Mouse (Mus musculus) neural tube, embryonic 11.5 days (tissue): Measurements from ENCODE around the gene Tnrc6c. TPM values are rescaled to one million over a fixed set of nuclear protein-coding genes. Genes with fewer than 3 reads are reported as not detected.

Experiments used
- ATAC-seq: fragments of 200-750 bp; cut with Nextera tagmentation; 2 replicates; pipeline ENCODE4 v1.8.0; 2017; ENCODE audit warnings: moderate number of reproducible peaks, mild to moderate bottlenecking, moderate TSS enrichment, moderate library complexity; ENCODE audit not compliant: insufficient read depth, low FRiP score, low TSS enrichment
- DNase-seq: peaks from one replicate; pipeline ENCODE4 v3.0.0-alpha.2; 2015; ENCODE audit warnings: low spot score
- H3K27ac ChIP-seq: fragments of 300-500 bp; sonication (generic); 2 replicates; pipeline ENCODE4 v1.5.1; 2014; ENCODE audit warnings: low read depth, mild to moderate bottlenecking, low read length
- H3K27me3 ChIP-seq: fragments of 300-500 bp; sonication (generic); 2 replicates; pipeline ENCODE4 v1.6.1; 2014; ENCODE audit warnings: mild to moderate bottlenecking, low read length, mixed read lengths; ENCODE audit not compliant: control insufficient read depth, insufficient read depth
- H3K36me3 ChIP-seq: fragments of 300-500 bp; sonication (generic); 2 replicates; pipeline ENCODE4 v1.6.1; 2014; ENCODE audit warnings: mild to moderate bottlenecking, low read length, moderate library complexity, mixed read lengths; ENCODE audit not compliant: control insufficient read depth, insufficient read depth
- H3K4me1 ChIP-seq: fragments of 300-500 bp; sonication (generic); 2 replicates; pipeline ENCODE4 v1.6.1; 2014; ENCODE audit warnings: low read length, mixed read lengths; ENCODE audit not compliant: control insufficient read depth, insufficient read depth
- H3K4me2 ChIP-seq: fragments of 300-500 bp; sonication (generic); 2 replicates; pipeline ENCODE4 v1.6.1; 2014; ENCODE audit warnings: low read depth, mild to moderate bottlenecking, moderate library complexity
- H3K4me3 ChIP-seq: fragments of 300-500 bp; sonication (generic); 2 replicates; pipeline ENCODE4 v1.5.1; 2014; ENCODE audit warnings: low read depth, low read length
- H3K9ac ChIP-seq: fragments of 300-500 bp; sonication (generic); 2 replicates; pipeline ENCODE4 v1.6.1; 2014; ENCODE audit warnings: mild to moderate bottlenecking, low read length
- H3K9me3 ChIP-seq: fragments of 300-500 bp; sonication (generic); 2 replicates; pipeline ENCODE4 v1.6.1; 2016; ENCODE audit warnings: low read length; ENCODE audit not compliant: control insufficient read depth
- WGBS: fragments of 180-500 bp; shearing (Covaris S2); extraction: QIAGEN DNeasy Blood & Tissue Kit; methylation state at CpG from one replicate; pipeline ENCODE4 v1.1.7; 2014; 5-methylcytosine and 5-hydroxymethylcytosine counted together
- polyA plus RNA-seq: library from polyadenylated mRNA; unstranded; fragments of >200 nt; fragmentation: Nextera tagmentation; extraction: Ambion mirVana; gene quantifications from 2 replicates; pipeline ENCODE4 v1.2.1, GENCODE M21; 2014

The Tnrc6c gene
- polyA plus RNA-seq, 1 experiment from 2014 or later: 18.2 TPM

- H3K4me1 ChIP-seq: peaks cover 13% of the 10 kb centered on the region
- H3K4me2 ChIP-seq: no peak overlapping the region
- no peaks in the 10 kb centered on the region for H3K9me3 ChIP-seq
- H3K36me3 ChIP-seq: no peaks in the 10 kb centered on the region
- no peak overlapping the region for H3K9ac ChIP-seq
- WGBS: 57% methylated on average over 7 of the region's 7 CpGs
- ATAC-seq (no peak), DNase-seq (no peak)
- H3K27me3 ChIP-seq: peaks cover 5% of the 10 kb centered on the region; the same call in 1 of the 2 replicates
- H3K4me3 ChIP-seq: no peak overlapping the region
- H3K27ac ChIP-seq: no peak overlapping the region
Observed at GRCm38 (mm10) chr11:117612885-117613284, 41.2 kb upstream of the Tnrc6c start.

GRCm38 (mm10) chr11:117617368-117617908 is 36.7 kb upstream of the Tnrc6c start:
- Histone ChIP-seq H3K4me1 (peaks cover 23% of the 10 kb centered on the region), H3K27ac (peak overlapping the region; percentile 67), H3K9me3 (no peaks in the 10 kb centered on the region), H3K4me2 (peak overlapping the region; percentile 21), H3K4me3 (no peak overlapping the region), H3K36me3 (no peaks in the 10 kb centered on the region), H3K9ac (peak overlapping the region; percentile 23), H3K27me3 (peaks cover 5% of the 10 kb centered on the region; the same call in 1 of the 2 replicates)
- ATAC-seq: no peak
- WGBS: 23% methylated on average over 16 of the region's 16 CpGs
- peak; percentile 33 for DNase-seq

GRCm38 (mm10) chr11:117618214-117618613 is 35.9 kb upstream of the Tnrc6c start:
- no peak overlapping the region for H3K9ac ChIP-seq
- peak overlapping the region; percentile 21; the same call in 1 of the 2 replicates for H3K4me2 ChIP-seq
- ATAC-seq (no peak), DNase-seq (peak; percentile 63)
- H3K9me3 ChIP-seq: no peaks in the 10 kb centered on the region
- peaks cover 23% of the 10 kb centered on the region for H3K4me1 ChIP-seq
- H3K27ac ChIP-seq: peak overlapping the region; percentile 67; the same call in 1 of the 2 replicates
- H3K36me3 ChIP-seq: no peaks in the 10 kb centered on the region
- H3K27me3 ChIP-seq: peaks cover 5% of the 10 kb centered on the region; the same call in 1 of the 2 replicates
- no peak overlapping the region for H3K4me3 ChIP-seq
- 7% methylated on average over 3 of the region's 3 CpGs for whole genome bisulfite sequencing

GRCm38 (mm10) chr11:117618774-117619173 is 35.3 kb upstream of the Tnrc6c start:
- H3K4me1 ChIP-seq: peaks cover 23% of the 10 kb centered on the region
- WGBS: 60% methylated on average over 7 of the region's 7 CpGs
- H3K36me3 ChIP-seq: no peaks in the 10 kb centered on the region
- H3K9me3 ChIP-seq: no peaks in the 10 kb centered on the region
- no peak overlapping the region for H3K9ac ChIP-seq
- DNase-seq (no peak), ATAC-seq (no peak)
- H3K27me3 ChIP-seq: peaks cover 5% of the 10 kb centered on the region; the same call in 1 of the 2 replicates
- no peak overlapping the region for H3K4me3 ChIP-seq
- H3K4me2 ChIP-seq: no peak overlapping the region
- peak overlapping the region; percentile 45; the same call in 1 of the 2 replicates for H3K27ac ChIP-seq

GRCm38 (mm10) chr11:117619581-117619980 is 34.5 kb upstream of the Tnrc6c start:
- H3K4me3 ChIP-seq: no peak overlapping the region
- H3K9ac ChIP-seq: no peak overlapping the region; the same call in 1 of the 2 replicates
- H3K4me2 ChIP-seq: no peak overlapping the region
- H3K27ac ChIP-seq: 0 out of 2 replicates have a peak overlapping the region, but pooled peaks have one; percentile 45
- no peaks in the 10 kb centered on the region for H3K36me3 ChIP-seq
- no peaks in the 10 kb centered on the region for H3K9me3 ChIP-seq
- DNase-seq (no peak), ATAC-seq (no peak)
- peaks cover 3% of the 10 kb centered on the region; the same call in 1 of the 2 replicates for H3K27me3 ChIP-seq
- 34% methylated on average over 10 of the region's 10 CpGs for WGBS
- H3K4me1 ChIP-seq: peaks cover 23% of the 10 kb centered on the region

GRCm38 (mm10) chr11:117625196-117625595 is 28.9 kb upstream of the Tnrc6c start:
- no peak overlapping the region for H3K9ac ChIP-seq
- peaks cover 15% of the 10 kb centered on the region for H3K4me1 ChIP-seq
- H3K27ac ChIP-seq: no peak overlapping the region
- H3K4me2 ChIP-seq: no peak overlapping the region
- WGBS: 84% methylated on average over 4 of the region's 4 CpGs
- H3K4me3 ChIP-seq: no peak overlapping the region
- ATAC-seq (no peak), DNase-seq (no peak)
- 0 out of 2 replicates have a peak, but pooled peaks cover 6% of the 10 kb centered on the region for H3K27me3 ChIP-seq
- no peaks in the 10 kb centered on the region for H3K9me3 ChIP-seq
- H3K36me3 ChIP-seq: no peaks in the 10 kb centered on the region

GRCm38 (mm10) chr11:117626557-117626956 is 27.5 kb upstream of the Tnrc6c start:
- no peak overlapping the region for H3K9ac ChIP-seq
- DNase-seq (no peak), ATAC-seq (no peak)
- H3K27ac ChIP-seq: no peak overlapping the region
- WGBS: 69% methylated on average over 6 of the region's 6 CpGs
- H3K4me2 ChIP-seq: no peak overlapping the region
- peaks cover 15% of the 10 kb centered on the region for H3K4me1 ChIP-seq
- H3K27me3 ChIP-seq: 0 out of 2 replicates have a peak, but pooled peaks cover 6% of the 10 kb centered on the region
- no peaks in the 10 kb centered on the region for H3K36me3 ChIP-seq
- no peak overlapping the region for H3K4me3 ChIP-seq
- H3K9me3 ChIP-seq: no peaks in the 10 kb centered on the region

GRCm38 (mm10) chr11:117627060-117627562 is 27.0 kb upstream of the Tnrc6c start:
- DNase-seq (no peak), ATAC-seq (no peak)
- peaks cover 15% of the 10 kb centered on the region for H3K4me1 ChIP-seq
- peak overlapping the region; percentile 76; the same call in 1 of the 2 replicates for H3K27ac ChIP-seq
- 0 out of 2 replicates have a peak, but pooled peaks cover 6% of the 10 kb centered on the region for H3K27me3 ChIP-seq
- H3K36me3 ChIP-seq: no peaks in the 10 kb centered on the region
- H3K9ac ChIP-seq: no peak overlapping the region
- H3K9me3 ChIP-seq: no peaks in the 10 kb centered on the region
- H3K4me2 ChIP-seq: no peak overlapping the region
- no peak overlapping the region for H3K4me3 ChIP-seq
- WGBS: 15% methylated on average over 5 of the region's 5 CpGs
